Mouse (Mus musculus) lung, embryonic 14.5 days (tissue): Measurements from ENCODE around the gene Ms4a14. TPM values are rescaled to one million over a fixed set of nuclear protein-coding genes. Genes with fewer than 3 reads are reported as not detected.
A peak's percentile ranks its signal among the peaks of the same experiment; 100 is the strongest.

Source experiments
- ATAC-seq: fragments of 200-750 bp; cut with Nextera tagmentation; 2 replicates; pipeline ENCODE4 v1.8.0; 2017; ENCODE audit warnings: mild to moderate bottlenecking, moderate TSS enrichment, moderate library complexity; ENCODE audit not compliant: insufficient read depth
- DNase-seq: peaks from one replicate; pipeline ENCODE4 v3.0.0-alpha.2; 2015
- H3K27ac ChIP-seq: fragments of 300-500 bp; sonication (generic); 2 replicates; pipeline ENCODE4 v1.5.1; 2014; ENCODE audit warnings: low read depth, mild to moderate bottlenecking, moderate library complexity
- H3K27me3 ChIP-seq: fragments of 300-500 bp; sonication (generic); 2 replicates; pipeline ENCODE4 v1.6.1; 2014; ENCODE audit warnings: low read length, control low read depth; ENCODE audit not compliant: insufficient read depth
- H3K36me3 ChIP-seq: fragments of 300-500 bp; sonication (generic); 2 replicates; pipeline ENCODE4 v1.6.1; 2014; ENCODE audit warnings: control low read depth; ENCODE audit not compliant: insufficient read depth
- H3K4me1 ChIP-seq: fragments of 300-500 bp; sonication (generic); 2 replicates; pipeline ENCODE4 v1.6.1; 2014; ENCODE audit warnings: antibody characterized with exemption, control low read depth; ENCODE audit not compliant: insufficient read depth
- H3K4me2 ChIP-seq: fragments of 300-500 bp; sonication (generic); 2 replicates; pipeline ENCODE4 v1.6.1; 2014; ENCODE audit warnings: mild to moderate bottlenecking
- H3K4me3 ChIP-seq: fragments of 300-500 bp; sonication (generic); 2 replicates; pipeline ENCODE4 v1.5.1; 2014; ENCODE audit warnings: low read depth, low read length
- H3K9ac ChIP-seq: fragments of 300-500 bp; sonication (generic); 2 replicates; pipeline ENCODE4 v1.6.1; 2014
- H3K9me3 ChIP-seq: fragments of 300-500 bp; sonication (generic); 2 replicates; pipeline ENCODE4 v1.6.1; 2016; ENCODE audit warnings: low read depth, low read length, control low read depth
- CTCF ChIP-seq: IDR thresholded peaks from 2 replicates; pipeline ENCODE4 v1.5.1; 2016; ENCODE audit warnings: antibody characterized with exemption, low read depth
- WGBS: fragments of 180-500 bp; shearing (Covaris S2); extraction: QIAGEN DNeasy Blood & Tissue Kit; methylation state at CpG from one replicate; pipeline ENCODE4 v1.1.7; 2014; 5-methylcytosine and 5-hydroxymethylcytosine counted together
- polyA plus RNA-seq: library from polyadenylated mRNA; unstranded; fragments of >200 nt; fragmentation: Nextera tagmentation; extraction: Ambion mirVana; gene quantifications from 2 replicates; pipeline ENCODE4 v1.2.1, GENCODE M21; 2014

The Ms4a14 gene
- polyA plus RNA-seq, 1 experiment from 2014 or later = not detected

- Histone ChIP-seq H3K27ac (peak overlapping the region; percentile 12; the same call in 1 of the 2 replicates), H3K9ac (peak overlapping the region; percentile 42), H3K27me3 (no peaks in the 10 kb centered on the region), H3K4me1 (no peaks in the 10 kb centered on the region), H3K4me3 (peak overlapping the region; percentile 35), H3K4me2 (peak overlapping the region; percentile 59), H3K36me3 (no peaks in the 10 kb centered on the region), H3K9me3 (no peaks in the 10 kb centered on the region)
- WGBS = 5% methylated on average over 12 of the region's 12 CpGs
- ATAC-seq (peak; percentile 47; the same call in 1 of the 2 replicates), DNase-seq (peak; percentile 50)
- no peak for TF ChIP-seq CTCF
These were observed 21.3 kb downstream of the Ms4a14 start for GRCm38 (mm10) chr19:11292990-11293389.

- DNase-seq (no peak), ATAC-seq (no peak)
- WGBS = 81% methylated on average over 2 of the region's 2 CpGs
- H3K4me1 ChIP-seq = no peaks in the 10 kb centered on the region
- H3K4me3 ChIP-seq = no peak within 1 kb of the TSS
- no peak within 1 kb of the TSS for H3K9ac ChIP-seq
- H3K9me3 ChIP-seq = no peaks in the 10 kb centered on the region
- no peak within 1 kb of the TSS for H3K27ac ChIP-seq
- H3K36me3 ChIP-seq = no peaks in the 10 kb centered on the region
- no peak within 1 kb of the TSS for H3K4me2 ChIP-seq
- no peak for TF ChIP-seq CTCF
- H3K27me3 ChIP-seq = no peaks in the 10 kb centered on the region
These were observed 30.5 kb downstream of the Ms4a14 start, which contains the start of gene Ms4a5 for GRCm38 (mm10) chr19:11283773-11284172. Ms4a5 (minus strand) TSS chr19:11283873.

GRCm38 (mm10) chr19:11280223-11280622, 34.0 kb downstream of the Ms4a14 start:
- H3K4me3 ChIP-seq = no peak overlapping the region
- H3K36me3 ChIP-seq = no peaks in the 10 kb centered on the region
- TF ChIP-seq CTCF = no peak
- DNase-seq = no peak
- no peak overlapping the region for H3K9ac ChIP-seq
- H3K4me2 ChIP-seq = no peak overlapping the region
- ATAC-seq = no peak
- no peaks in the 10 kb centered on the region for H3K27me3 ChIP-seq
- H3K4me1 ChIP-seq = no peaks in the 10 kb centered on the region
- 78% methylated on average over 3 of the region's 3 CpGs for WGBS
- no peaks in the 10 kb centered on the region for H3K9me3 ChIP-seq
- H3K27ac ChIP-seq = no peak overlapping the region

- Histone ChIP-seq H3K4me2 (no peak overlapping the region), H3K27ac (no peak overlapping the region), H3K9me3 (no peaks in the 10 kb centered on the region), H3K27me3 (no peaks in the 10 kb centered on the region), H3K4me1 (no peaks in the 10 kb centered on the region), H3K9ac (no peak overlapping the region), H3K36me3 (no peaks in the 10 kb centered on the region), H3K4me3 (no peak overlapping the region)
- TF ChIP-seq CTCF = no peak
- ATAC-seq (peak; percentile 47; the same call in 1 of the 2 replicates), DNase-seq (peak; percentile 64)
- 35% methylated on average over 5 of the region's 5 CpGs for WGBS
These were observed 37.8 kb downstream of the Ms4a14 start for GRCm38 (mm10) chr19:11276431-11276830.

- H3K4me3 ChIP-seq = no peak overlapping the region
- DNase-seq = no peak
- H3K4me2 ChIP-seq = no peak overlapping the region
- H3K4me1 ChIP-seq = no peaks in the 10 kb centered on the region
- no peaks in the 10 kb centered on the region for H3K27me3 ChIP-seq
- 77% methylated on average over 4 of the region's 4 CpGs for WGBS
- no peaks in the 10 kb centered on the region for H3K9me3 ChIP-seq
- no peak for TF ChIP-seq CTCF
- no peak for ATAC-seq
- H3K36me3 ChIP-seq = no peaks in the 10 kb centered on the region
- H3K27ac ChIP-seq = no peak overlapping the region
- H3K9ac ChIP-seq = no peak overlapping the region
These were observed 47.3 kb downstream of the Ms4a14 start for GRCm38 (mm10) chr19:11266956-11267355.

- DNase-seq = no peak
These were observed 48.0 kb downstream of the Ms4a14 start, which contains the start of gene Ms4a1 for GRCm38 (mm10) chr19:11266052-11266845. Ms4a1 (minus strand) TSS chr19:11266241.

GRCm38 (mm10) chr19:11264602-11265185, 49.6 kb downstream of the Ms4a14 start:
- DNase-seq = no peak
- Histone ChIP-seq H3K4me1 (no peaks in the 10 kb centered on the region), H3K36me3 (no peaks in the 10 kb centered on the region), H3K9me3 (no peaks in the 10 kb centered on the region), H3K4me2 (no peak overlapping the region), H3K9ac (no peak overlapping the region), H3K4me3 (no peak overlapping the region), H3K27ac (no peak overlapping the region), H3K27me3 (no peaks in the 10 kb centered on the region)
- WGBS = 77% methylated on average over 9 of the region's 9 CpGs
- no peak for ATAC-seq
- TF ChIP-seq CTCF = no peak

More at GRCm38 (mm10) chr19:11266052-11266845, 48.0 kb downstream of the Ms4a14 start, which contains the start of gene Ms4a1:
- whole genome bisulfite sequencing = 81% methylated on average over 8 of the region's 8 CpGs
- Histone ChIP-seq H3K9me3 (no peaks in the 10 kb centered on the region), H3K27me3 (no peaks in the 10 kb centered on the region), H3K36me3 (no peaks in the 10 kb centered on the region), H3K4me2 (no peak within 1 kb of the TSS), H3K4me3 (no peak within 1 kb of the TSS), H3K9ac (no peak within 1 kb of the TSS), H3K4me1 (no peaks in the 10 kb centered on the region), H3K27ac (no peak within 1 kb of the TSS)
- no peak for ATAC-seq
- no peak for TF ChIP-seq CTCF
